14 mouse cellular contexts compared by ENCODE assay signal in the genomic region with DNA sequence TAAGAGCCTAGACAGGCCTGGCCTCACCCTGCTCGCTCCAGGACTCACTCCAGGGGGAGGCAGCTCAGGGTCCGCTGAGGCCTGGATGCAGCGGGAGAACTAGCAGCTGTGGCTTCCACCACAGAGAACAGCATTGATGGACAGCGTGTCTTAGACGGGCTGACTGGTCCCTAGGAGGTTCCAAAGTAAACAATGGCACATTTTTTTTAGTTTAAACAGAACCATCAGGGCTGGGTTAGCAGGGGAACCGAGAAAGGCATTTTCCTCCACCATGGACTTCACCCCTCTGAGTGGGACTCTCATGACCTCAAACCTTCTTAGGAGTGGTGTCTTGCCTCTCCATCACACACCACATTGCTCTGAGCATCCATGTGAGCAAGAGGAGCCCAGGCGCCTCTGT. TPM values are rescaled to one million over a fixed set of nuclear protein-coding genes. Genes with fewer than 3 reads are reported as not detected.
DNase-seq lines count a peak whose midpoint lies in the region; ATAC-seq and TF ChIP-seq lines count a peak whose summit lies in the region.
"Had no signal": no experiment of that assay in that cellular context is flagged by ENCODE, and none has a peak within 500 bp of the region (broad histone marks: within the 10 kb centered on the region; RNA-seq: fewer than 3 reads in every experiment).

No protein-coding gene starts in this region.

- H3K27ac ChIP-seq in heart, embryonic 10.5 days: peak overlapping the region; percentile 24; the same call in 1 of the 2 replicates
- H3K27ac ChIP-seq in midbrain, embryonic 10.5 days (replicated peaks): peak overlapping the region; percentile 50
- no peak overlapping the region for H3K27ac ChIP-seq in midbrain, postnatal 0 days (ENCODE audit: low read depth, low read length)
- peak overlapping the region; percentile 48; the same call in 1 of the 2 replicates for H3K27ac ChIP-seq in hindbrain, postnatal 0 days
- peak overlapping the region; percentile 85 for H3K27ac ChIP-seq in stomach, embryonic 15.5 days
- H3K27ac ChIP-seq: liver, embryonic 12.5 days had no signal

- peaks cover 28% of the 10 kb centered on the region for H3K4me1 ChIP-seq in heart, embryonic 10.5 days
- peaks cover 16% of the 10 kb centered on the region for H3K4me1 ChIP-seq in midbrain, embryonic 10.5 days
- H3K4me1 ChIP-seq in midbrain, postnatal 0 days (ENCODE audit: insufficient read depth, low read length): no peaks in the 10 kb centered on the region
- peaks cover 9% of the 10 kb centered on the region for H3K4me1 ChIP-seq in hindbrain, postnatal 0 days (ENCODE audit: insufficient read depth, low read length)
- peaks cover 14% of the 10 kb centered on the region; the same call in 1 of the 2 replicates for H3K4me1 ChIP-seq in stomach, embryonic 15.5 days
- H3K4me1 ChIP-seq: liver, embryonic 12.5 days had no signal

- H3K36me3 ChIP-seq in heart, embryonic 10.5 days: peaks cover 30% of the 10 kb centered on the region
- peaks cover 14% of the 10 kb centered on the region for H3K36me3 ChIP-seq in midbrain, embryonic 10.5 days
- H3K36me3 ChIP-seq in midbrain, postnatal 0 days (ENCODE audit: insufficient read depth, low read length): peaks cover 17% of the 10 kb centered on the region; the same call in 1 of the 2 replicates
- H3K36me3 ChIP-seq in hindbrain, postnatal 0 days (ENCODE audit: insufficient read depth, low read length): peaks cover 9% of the 10 kb centered on the region
- H3K36me3 ChIP-seq in stomach, embryonic 15.5 days: 0 out of 2 replicates have a peak, but pooled peaks cover 3% of the 10 kb centered on the region

- H3K4me3 ChIP-seq in heart, embryonic 10.5 days: no peak overlapping the region
- H3K4me3 ChIP-seq in midbrain, embryonic 10.5 days: no peak overlapping the region
- H3K4me3 ChIP-seq in midbrain, postnatal 0 days (ENCODE audit: low read depth, low read length): no peak overlapping the region
- no peak overlapping the region for H3K4me3 ChIP-seq in hindbrain, postnatal 0 days (ENCODE audit: low read length)
- H3K4me3 ChIP-seq in stomach, embryonic 15.5 days (replicated peaks): no peak overlapping the region
- H3K4me3 ChIP-seq: erythroblast, embryonic 14.5 days; liver, embryonic 12.5 days had no signal

- no peak overlapping the region for H3K9ac ChIP-seq in midbrain, postnatal 0 days (replicated peaks; ENCODE audit: low read length, poor library complexity, severe bottlenecking)
- H3K9ac ChIP-seq in hindbrain, postnatal 0 days (replicated peaks; ENCODE audit: low read length): no peak overlapping the region
- H3K9ac ChIP-seq in stomach, embryonic 15.5 days: no peak overlapping the region
- H3K9ac ChIP-seq: liver, embryonic 12.5 days had no signal

- ATAC-seq in midbrain, postnatal 0 days (ENCODE audit: low FRiP score): no peak
- no peak for ATAC-seq in hindbrain, postnatal 0 days
- ATAC-seq in stomach, embryonic 15.5 days (ENCODE audit: insufficient read depth, low FRiP score, low read depth): peak; percentile 19
- ATAC-seq: liver, embryonic 12.5 days had no signal

- no peaks in the 10 kb centered on the region for H3K9me3 ChIP-seq in heart, embryonic 10.5 days
- no peaks in the 10 kb centered on the region for H3K9me3 ChIP-seq in midbrain, embryonic 10.5 days (replicated peaks)
- H3K9me3 ChIP-seq in midbrain, postnatal 0 days (ENCODE audit: low read length): no peaks in the 10 kb centered on the region
- no peaks in the 10 kb centered on the region for H3K9me3 ChIP-seq in hindbrain, postnatal 0 days (ENCODE audit: low read length)
- no peaks in the 10 kb centered on the region for H3K9me3 ChIP-seq in stomach, embryonic 15.5 days
- H3K9me3 ChIP-seq: liver, embryonic 12.5 days had no signal

- intact Hi-C loops in heart, postnatal 36 days (cut with DNase I): loop anchor here (2.0 kb wide), 1 partner anchor 31 kb away; a partner anchor contains a TSS

- no peak for DNase-seq in heart, embryonic 10.5 days (ENCODE audit: low spot score)
- DNase-seq in heart, postnatal 36 days: no peak
- no peak for DNase-seq in midbrain, embryonic 10.5 days (ENCODE audit: low spot score)
- DNase-seq in midbrain, postnatal 0 days (ENCODE audit: low spot score): no peak
- DNase-seq in hindbrain, postnatal 0 days (ENCODE audit: low spot score): no peak
- DNase-seq in layer of hippocampus, postnatal 10 days (ENCODE audit: low spot score in 2 of 2): no peak
- DNase-seq in right cerebral cortex, postnatal 10 days (ENCODE audit: low spot score in 2 of 2): no peak
- DNase-seq: cerebellum, adult 9-10 months; layer of hippocampus, adult 9-11 months had no signal

- H3K27me3 ChIP-seq in heart, embryonic 10.5 days (ENCODE audit: insufficient read depth, poor library complexity, severe bottlenecking): no peaks in the 10 kb centered on the region
- no peaks in the 10 kb centered on the region for H3K27me3 ChIP-seq in midbrain, embryonic 10.5 days (ENCODE audit: low read depth, poor library complexity, severe bottlenecking)
- H3K27me3 ChIP-seq in midbrain, postnatal 0 days (ENCODE audit: insufficient read depth, low read length): no peaks in the 10 kb centered on the region
- no peaks in the 10 kb centered on the region for H3K27me3 ChIP-seq in hindbrain, postnatal 0 days (ENCODE audit: insufficient read depth, low read length)
- no peaks in the 10 kb centered on the region for H3K27me3 ChIP-seq in stomach, embryonic 15.5 days (replicated peaks)
- H3K27me3 ChIP-seq: liver, embryonic 12.5 days had no signal

- TF ChIP-seq CTCF in midbrain, postnatal 0 days (IDR thresholded peaks at IDR 0.05): no peak
- no peak for TF ChIP-seq CTCF in hindbrain, postnatal 0 days (IDR thresholded peaks at IDR 0.05; ENCODE audit: low read depth)

- 39% methylated on average over 7 of the region's 7 CpGs for WGBS in heart, embryonic 10.5 days
- WGBS in midbrain, embryonic 10.5 days: 50% methylated on average over 7 of the region's 7 CpGs
- 39% methylated on average over 7 of the region's 7 CpGs for WGBS in midbrain, postnatal 0 days
- WGBS in hindbrain, postnatal 0 days: 37% methylated on average over 7 of the region's 7 CpGs
- 26% methylated on average over 7 of the region's 7 CpGs for WGBS in stomach, embryonic 15.5 days

- no peak overlapping the region for H3K4me2 ChIP-seq in midbrain, postnatal 0 days (ENCODE audit: low read depth, low read length, poor library complexity, severe bottlenecking)
- no peak overlapping the region for H3K4me2 ChIP-seq in hindbrain, postnatal 0 days (ENCODE audit: low read depth, low read length)
- no peak overlapping the region for H3K4me2 ChIP-seq in stomach, embryonic 15.5 days
- H3K4me2 ChIP-seq: liver, embryonic 12.5 days had no signal

RNA-seq across cellular contexts. Expression of a gene that starts 31.2 kb away (rescaled TPM):
- polyA plus RNA-seq in heart, embryonic 10.5 days (2016; fragmentation: Nextera tagmentation; extraction: Ambion mirVana): 32.6 and 34.7 TPM in 2 replicates
- total RNA-seq in heart, postnatal 36 days (2021): 10 to 100 TPM; 68.7 to 73.6 TPM
- 17.5 and 17.7 TPM in 2 replicates for polyA plus RNA-seq in midbrain, embryonic 10.5 days (2016; fragmentation: Nextera tagmentation; extraction: Ambion mirVana)
- total RNA-seq in midbrain, postnatal 0 days (2014; rRNA removed): 87.6 and 88.0 TPM in 2 replicates
- polyA plus RNA-seq in midbrain, postnatal 0 days (2015; fragmentation: Nextera tagmentation; extraction: Ambion mirVana): 30.1 and 31.4 TPM in 2 replicates
- 100 and 106 TPM in 2 replicates for total RNA-seq in hindbrain, postnatal 0 days (2014; rRNA removed)
- polyA plus RNA-seq in hindbrain, postnatal 0 days (2015; fragmentation: Nextera tagmentation; extraction: Ambion mirVana): 27.0 and 30.2 TPM in 2 replicates
- polyA plus RNA-seq in stomach, embryonic 15.5 days (2015; fragmentation: Nextera tagmentation; extraction: Ambion mirVana): 25.1 and 26.5 TPM in 2 replicates
- 100 to 1,000 TPM in 1 of 2 experiments, 10 to 100 TPM in 1; 96.2 to 106 TPM for total RNA-seq in layer of hippocampus, postnatal 10 days (2021)

RNA-seq across cellular contexts. Expression of a gene that starts 56.1 kb away (rescaled TPM):
- polyA plus RNA-seq in heart, embryonic 10.5 days (2016; fragmentation: Nextera tagmentation; extraction: Ambion mirVana): not detected in 2 replicates
- total RNA-seq in heart, postnatal 36 days (2021): not detected
- polyA plus RNA-seq in midbrain, embryonic 10.5 days (2016; fragmentation: Nextera tagmentation; extraction: Ambion mirVana): not detected in 2 replicates
- total RNA-seq in midbrain, postnatal 0 days (2014; rRNA removed): 0.27 TPM in 1 of 2 replicates, not detected in the other
- 0.43 and 0.52 TPM in 2 replicates for polyA plus RNA-seq in midbrain, postnatal 0 days (2015; fragmentation: Nextera tagmentation; extraction: Ambion mirVana)
- not detected in 2 replicates for total RNA-seq in hindbrain, postnatal 0 days (2014; rRNA removed)
- polyA plus RNA-seq in hindbrain, postnatal 0 days (2015; fragmentation: Nextera tagmentation; extraction: Ambion mirVana): 0.29 and 0.39 TPM in 2 replicates
- 0.24 TPM in 2 replicates for polyA plus RNA-seq in stomach, embryonic 15.5 days (2015; fragmentation: Nextera tagmentation; extraction: Ambion mirVana)
- under 1 TPM in 1 of 2 experiments, not detected in 1; 0.13 TPM for total RNA-seq in layer of hippocampus, postnatal 10 days (2021)
- total RNA-seq: granulocyte monocyte progenitor cell, adult 5-6 weeks; monocyte, adult 5-6 weeks had no signal
- polyA plus RNA-seq: erythroblast, embryonic 14.5 days had no signal
